Mouse (Mus musculus): Measurements from ENCODE around the gene Crybb2. TPM values are rescaled to one million over a fixed set of nuclear protein-coding genes. Genes with fewer than 3 reads are reported as not detected.

Crybb2 gene
- total RNA-seq, 4 experiments from 2014 or later = not detected

DNA sequence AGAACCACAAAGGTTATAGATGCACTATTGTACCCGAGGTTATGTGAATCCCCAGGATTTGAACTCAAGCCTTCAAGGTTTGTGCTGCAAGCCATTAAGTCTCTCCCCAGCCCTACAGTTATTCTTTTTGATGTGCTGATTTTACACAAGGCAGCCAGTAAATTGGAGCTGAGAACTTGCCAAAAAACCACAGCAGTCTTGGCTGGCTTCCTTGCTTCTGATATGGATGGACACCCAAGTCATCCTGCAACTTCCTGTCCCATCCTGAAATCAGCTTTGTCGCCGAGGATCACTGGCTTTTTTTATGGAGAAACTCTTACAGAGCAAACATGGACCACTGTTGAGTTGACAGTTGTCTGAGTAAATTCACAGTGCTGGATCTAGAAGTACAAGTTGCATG, 39.8 kb downstream of the Crybb2 start:
- no peak for DNase-seq

DNA sequence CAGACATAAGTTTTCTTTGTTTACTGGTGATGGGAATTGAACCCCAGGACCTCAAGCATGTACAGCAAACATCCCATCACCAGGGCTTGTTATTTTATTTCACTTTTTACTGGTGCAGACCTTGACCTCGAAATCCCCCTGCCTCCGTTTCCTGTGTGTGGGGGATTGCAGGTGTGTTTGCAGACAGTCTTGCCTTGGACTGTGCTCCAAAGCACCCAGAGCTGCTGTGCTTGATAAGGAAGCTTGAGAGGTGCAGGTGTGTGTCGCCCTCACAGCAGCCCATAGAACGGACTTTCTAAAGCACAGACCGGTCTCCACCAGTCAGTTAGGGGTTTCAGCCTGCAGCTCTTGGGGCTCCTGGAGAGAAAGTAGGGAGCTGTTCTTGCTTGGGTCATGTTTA, 43.2 kb downstream of the Crybb2 start:
- DNase-seq = no peak

DNA sequence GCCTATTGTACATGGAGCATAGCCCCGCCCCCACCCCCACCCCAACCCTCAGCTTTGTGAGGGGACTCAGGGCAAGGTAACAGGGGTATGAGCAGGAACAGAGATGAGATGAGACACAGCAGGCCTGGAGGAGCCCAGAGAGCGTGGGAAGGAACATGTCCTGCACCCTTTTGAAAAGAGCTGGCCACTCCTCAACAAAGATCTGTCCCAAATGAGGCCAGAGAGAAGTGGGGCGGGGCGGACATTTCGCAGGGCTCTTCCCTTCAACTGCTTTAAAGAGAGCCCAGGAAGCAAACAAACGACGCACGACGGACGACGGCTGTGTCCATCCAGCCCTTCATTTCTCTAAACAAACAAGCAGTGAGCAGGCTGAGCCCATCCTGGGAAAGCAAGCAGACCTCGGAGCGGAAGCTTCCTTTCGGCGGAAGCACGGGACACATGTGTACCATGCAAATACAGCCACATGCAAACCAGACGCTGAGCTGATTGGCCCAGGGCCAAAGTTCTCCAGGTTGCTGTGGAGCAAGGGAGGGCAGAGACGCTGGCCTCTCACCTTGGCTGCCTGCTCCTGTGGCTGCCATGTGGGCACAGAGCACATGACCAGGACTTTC, 45.7 kb downstream of the Crybb2 start:
- peak; percentile 15 for DNase-seq

DNA sequence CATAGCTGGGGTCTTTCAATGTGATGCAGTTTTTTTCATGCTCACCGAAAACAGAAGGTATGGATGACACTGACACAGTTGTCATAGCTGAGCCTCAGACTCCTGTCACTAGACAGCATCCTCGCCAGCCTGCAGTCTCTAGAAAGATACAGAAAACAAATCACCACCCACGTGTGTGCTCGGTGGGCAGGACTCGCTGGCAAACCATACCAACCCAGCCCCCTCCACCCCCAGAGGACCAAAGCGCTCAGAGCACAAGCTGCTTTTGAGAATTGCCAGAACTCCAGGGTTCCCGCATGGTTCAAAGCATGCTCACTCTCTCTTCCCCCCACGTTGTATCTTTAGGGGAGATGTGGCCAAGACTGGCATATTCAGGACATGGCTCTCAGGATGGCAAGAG, 51.7 kb downstream of the Crybb2 start:
- DNase-seq = no peak

DNA sequence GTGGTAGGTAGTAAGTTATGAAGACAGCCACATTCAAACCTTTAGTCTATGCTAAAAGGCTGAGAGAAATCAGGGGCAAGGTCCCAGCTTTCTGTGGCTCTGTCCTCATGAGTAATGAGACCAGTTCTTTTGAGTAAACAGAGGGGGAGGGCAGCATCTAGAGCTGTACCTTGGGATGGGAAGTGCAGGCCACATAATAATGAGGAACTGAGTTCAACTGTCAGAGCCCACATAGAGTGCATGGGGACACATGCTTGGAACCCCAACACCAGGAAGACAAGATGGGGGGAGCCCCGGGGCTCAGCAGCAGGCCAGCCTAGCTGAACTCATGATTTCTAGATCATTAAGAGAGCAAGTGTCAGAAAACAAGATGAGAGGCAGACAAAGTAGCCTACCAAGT, 52.9 kb downstream of the Crybb2 start:
- no peak for DNase-seq

DNA sequence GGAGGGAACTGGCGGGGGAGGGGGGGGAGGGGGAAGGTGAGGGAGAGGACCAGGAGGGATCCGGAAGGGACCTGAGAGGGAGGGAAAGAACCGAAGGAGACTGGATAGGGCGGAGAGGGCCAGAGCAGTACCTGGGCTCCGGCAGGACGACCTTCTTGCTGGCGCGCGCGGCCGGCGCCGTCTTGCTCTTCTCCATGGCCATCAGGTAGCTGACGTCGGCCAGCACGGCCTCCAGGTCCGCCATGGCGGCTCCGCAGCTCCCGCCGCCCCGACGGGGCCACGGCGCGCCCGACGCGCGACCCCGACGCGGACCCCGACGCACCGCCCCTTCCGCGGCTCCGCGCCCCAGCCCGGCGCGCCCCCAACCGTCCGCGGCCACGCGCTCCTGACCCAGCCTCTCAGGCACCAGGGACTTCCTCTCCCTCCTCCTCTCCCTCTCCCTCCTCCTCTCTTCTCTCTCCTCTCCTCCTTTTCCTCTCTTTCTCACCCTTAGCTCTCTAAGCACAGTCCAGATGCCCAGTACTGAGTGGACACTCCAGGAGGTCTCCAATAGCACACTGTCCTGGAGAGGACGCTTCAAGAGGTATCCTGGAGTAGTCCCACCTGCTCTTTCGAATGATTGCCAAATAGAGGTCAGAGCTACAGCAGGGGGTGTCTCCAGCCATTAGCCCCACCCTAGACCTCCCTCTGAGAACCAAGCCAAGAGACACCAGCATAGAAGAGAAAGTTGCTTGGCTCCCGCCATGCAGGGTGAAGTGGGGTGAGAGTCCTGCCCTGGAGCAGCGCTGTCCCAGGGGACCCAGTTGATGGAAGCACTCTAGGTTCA, 54.5 kb downstream of the Crybb2 start, which contains the start of gene Grk3:
Gene Grk3 (minus strand): TSS at position 556 of the 826 bp plus-strand sequence.
- DNase-seq = peak; percentile 17

DNA sequence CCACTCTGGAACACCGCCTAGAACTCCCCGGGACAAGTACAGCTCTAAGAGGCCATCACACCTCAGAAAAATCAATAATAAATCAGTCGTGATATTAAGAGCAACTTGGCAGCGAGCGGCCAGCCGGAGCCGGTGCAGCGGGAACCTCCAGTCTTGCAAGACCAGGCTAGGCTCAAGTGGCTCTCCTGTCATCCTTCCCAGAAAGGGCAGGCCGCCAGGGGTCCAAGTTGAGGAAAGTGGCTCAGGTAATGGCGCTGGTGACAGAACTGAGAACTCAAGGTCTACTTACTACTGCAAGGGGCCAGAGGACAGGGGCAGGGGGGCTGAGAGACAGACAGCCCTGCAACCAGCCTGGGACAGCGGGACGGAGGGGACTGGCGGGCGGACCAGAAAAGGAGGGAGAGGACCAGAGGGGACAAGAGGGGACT, 55.1 kb downstream of the Crybb2 start:
- peak; percentile 14 for DNase-seq

DNA sequence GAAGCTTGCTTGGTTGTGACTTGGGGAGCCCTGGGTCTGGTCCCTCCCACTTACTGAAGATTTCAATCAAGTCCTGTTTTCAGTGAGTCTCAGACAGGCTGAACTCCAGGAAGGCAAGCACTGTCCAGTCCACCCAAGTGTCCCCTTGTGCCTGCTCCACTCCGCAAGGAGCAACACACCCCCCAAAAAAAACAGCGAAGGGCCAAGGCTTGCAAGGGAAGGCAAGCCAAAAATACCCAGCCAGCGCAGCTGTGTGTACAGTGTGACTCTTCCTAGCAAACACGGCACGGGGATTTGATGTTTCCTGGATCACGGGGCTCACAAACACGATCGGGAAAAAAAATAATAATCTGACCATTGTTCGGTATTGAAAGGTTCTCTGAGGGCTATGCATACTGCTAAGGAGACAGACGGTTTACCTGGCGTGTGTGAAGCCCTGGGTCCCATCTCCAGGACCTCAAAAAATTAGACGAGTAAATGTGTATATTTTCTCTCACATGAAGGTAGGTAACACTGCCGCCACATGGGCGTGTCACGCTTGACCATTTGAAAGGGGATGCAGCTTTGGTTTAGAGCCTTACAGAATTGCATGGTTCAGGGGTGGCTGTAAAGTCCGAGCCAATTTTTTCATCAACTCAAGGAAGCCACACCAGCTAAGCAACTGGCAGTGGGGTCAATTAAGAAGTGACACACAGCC, 55.7 kb downstream of the Crybb2 start:
- DNase-seq = no peak

DNA sequence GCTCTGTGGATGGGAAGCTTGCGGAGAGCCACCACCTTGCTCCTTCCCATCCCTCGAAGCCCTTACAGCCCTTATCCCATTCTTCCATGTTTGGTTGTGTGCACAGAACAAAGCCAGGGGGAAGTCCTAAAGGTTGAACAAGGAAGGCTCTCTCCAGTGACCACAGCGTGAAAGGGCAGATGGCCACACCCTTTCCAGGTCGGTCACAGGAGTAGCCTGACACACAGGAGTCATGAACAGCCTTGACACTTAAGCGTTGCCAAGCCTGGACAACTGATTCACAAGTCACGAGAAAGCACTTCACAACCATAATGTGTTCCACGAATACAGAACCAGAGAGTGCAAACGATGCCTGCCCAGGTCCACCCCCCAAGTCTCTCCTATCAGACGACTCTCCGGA, 58.0 kb downstream of the Crybb2 start:
- DNase-seq = no peak

DNA sequence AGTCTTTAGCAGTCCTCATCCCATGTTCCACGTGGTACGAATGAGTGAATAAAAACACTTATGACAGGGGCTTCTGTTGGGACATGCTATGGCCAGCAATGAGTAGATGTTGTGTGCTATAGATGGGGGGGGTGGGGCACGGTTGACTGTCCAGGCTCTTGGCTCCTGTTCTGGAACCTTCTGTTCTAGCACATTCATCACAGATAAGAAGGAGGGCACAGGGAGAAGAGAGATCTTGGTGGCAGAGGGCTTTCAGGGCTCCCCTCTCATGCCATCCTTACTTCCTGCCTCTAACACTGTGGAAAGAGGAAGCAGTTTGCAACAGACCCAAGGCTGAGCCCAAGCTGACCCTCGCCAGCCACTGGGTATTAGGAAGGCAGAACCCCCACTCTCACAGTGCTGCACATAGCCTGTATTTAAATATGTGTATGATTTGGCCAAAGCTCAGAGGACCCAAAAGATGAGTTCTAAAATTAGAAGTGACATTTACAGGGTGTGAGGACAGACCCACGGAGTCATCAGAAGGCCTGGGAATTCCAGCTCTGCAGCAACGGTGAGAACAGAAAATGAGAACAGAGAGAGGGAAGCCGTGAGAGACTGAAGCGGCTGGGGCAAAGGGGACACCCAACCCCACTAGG, 60.6 kb downstream of the Crybb2 start:
- DNase-seq = no peak

DNA sequence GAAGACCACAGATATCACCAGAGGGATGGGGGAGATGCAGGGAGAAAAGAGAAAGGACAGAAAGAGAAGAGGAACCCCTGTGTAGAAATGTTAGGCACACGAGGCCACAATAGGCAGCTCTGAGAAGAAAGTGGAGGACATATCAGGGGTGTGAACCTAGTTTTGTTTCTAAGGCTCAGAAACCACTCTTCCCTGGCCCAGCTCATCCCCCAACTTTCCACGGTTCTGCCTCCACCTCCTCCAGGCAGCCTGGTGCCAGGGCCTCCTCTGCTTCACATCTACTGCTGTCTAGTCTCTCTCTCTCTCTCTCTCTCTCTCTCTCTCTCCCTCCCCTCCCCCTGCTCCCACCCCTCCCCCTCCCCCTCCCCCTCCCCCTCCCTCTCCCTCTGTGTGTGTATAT, 61.4 kb downstream of the Crybb2 start:
- DNase-seq = no peak

Other genes with a start within 250 kb of the Crybb2 start
- under 1 TPM in 3 of 4 experiments, not detected in 1; 0.10 to 0.22 (median 0.11) TPM for gene Myo18b, start 173.8 kb downstream of the Crybb2 start, total RNA-seq (2022)
- gene Grk3, start 54.3 kb downstream of the Crybb2 start, total RNA-seq (2022) = 10 to 100 TPM; 12.4 to 24.3 (median 16.8) TPM
- 1 to 10 TPM in 2 of 4 experiments, under 1 TPM in 1, not detected in 1; 0.84 to 2.6 (median 2.3) TPM for gene Crybb3, start 11.5 kb upstream of the Crybb2 start, total RNA-seq (2022)
- gene 2900026A02Rik, start 151.1 kb upstream of the Crybb2 start, total RNA-seq (2022) = 10 to 100 TPM; 13.5 to 20.0 (median 15.7) TPM
- not detected for gene Tmem211, start 156.8 kb upstream of the Crybb2 start, total RNA-seq (2022)
- 10 to 100 TPM; 14.8 to 23.5 (median 18.8) TPM for gene Sgsm1, start 240.7 kb upstream of the Crybb2 start, total RNA-seq (2022)